Mouse (Mus musculus) stomach, postnatal 0 days (tissue): ENCODE measurements around the gene Ipo13.

Experiments
- CTCF ChIP-seq: IDR thresholded peaks from 2 replicates; pipeline ENCODE4 v1.5.1; 2016; ENCODE audit warnings: antibody characterized with exemption, low read depth, mild to moderate bottlenecking, moderate library complexity
- EP300 ChIP-seq: optimal IDR thresholded peaks from 2 replicates; pipeline ENCODE3; 2016; ENCODE audit warnings: antibody characterized with exemption

GRCm38 (mm10) chr4:117916386-117916785, 1.6 kb upstream of the Ipo13 start:
- TF ChIP-seq CTCF (no peak), EP300 (no peak)
